Mouse (Mus musculus) embryonic fibroblast, embryonic 13.5 days (primary cell): ENCODE results near the gene Relch.

Experiments
- CTCF ChIP-seq: IDR thresholded peaks from 2 replicates; pipeline ENCODE4 v1.5.1; 2011; ENCODE audit warnings: mild to moderate bottlenecking, control low read depth, low read length, moderate library complexity, borderline replicate concordance; ENCODE audit not compliant: insufficient read depth
- POLR2A ChIP-seq: IDR thresholded peaks from 2 replicates; pipeline ENCODE4 v1.6.1; 2011; ENCODE audit warnings: low read depth, mild to moderate bottlenecking, control low read depth, low read length, moderate library complexity

DNA sequence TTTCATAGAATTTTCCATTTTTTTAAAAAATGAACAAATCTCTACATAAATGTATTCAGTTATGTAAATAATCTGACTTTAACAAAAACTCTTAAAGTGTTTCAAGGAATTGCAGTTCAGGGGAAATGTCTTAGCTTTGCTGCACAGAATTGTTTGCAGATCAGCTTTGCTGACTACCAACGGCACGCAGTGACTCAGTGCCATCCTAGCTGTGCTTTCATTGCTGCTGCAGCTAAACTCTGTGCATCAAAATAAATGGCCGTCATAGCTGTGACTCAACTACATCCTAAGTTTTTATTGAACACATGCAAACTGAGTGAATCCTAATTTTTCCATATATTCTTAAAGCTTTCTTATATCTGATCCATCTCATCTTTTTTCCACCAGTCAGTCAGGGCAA is 21.8 kb downstream of the Relch start:
- TF ChIP-seq POLR2A (no peak), CTCF (no peak)
